Mouse (Mus musculus): ENCODE results near the gene Bdp1. TPM values are rescaled to one million over a fixed set of nuclear protein-coding genes. Genes with fewer than 3 reads are reported as not detected.

The Bdp1 gene
- polyA plus RNA-seq, 1 experiment from 2014 or later, result 18.0 TPM

DNA sequence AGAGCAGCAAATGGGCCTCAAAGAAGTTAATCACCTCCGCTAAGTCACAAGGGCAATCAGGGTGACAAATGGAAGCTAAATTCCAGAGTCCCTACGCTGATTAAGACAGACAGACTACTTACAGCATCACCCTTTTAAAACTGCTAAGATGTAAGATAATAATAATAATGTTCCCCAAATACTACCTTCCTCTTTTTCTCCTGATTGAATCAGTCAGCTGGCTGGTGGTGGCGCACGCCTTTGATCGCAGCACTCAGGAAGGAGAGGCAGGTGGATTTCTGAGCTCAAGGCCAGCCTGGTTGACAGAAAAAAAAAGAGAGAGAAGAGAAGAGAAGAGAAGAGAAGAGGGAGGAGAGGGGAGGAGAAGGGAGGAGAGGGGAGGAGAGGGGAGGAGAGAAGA lies 133.8 kb downstream of the Bdp1 start:
- Histone ChIP-seq H3K27me3 (replicated peaks; ENCODE audit: control insufficient read depth, insufficient read depth, low read length) (no peaks in the 10 kb centered on the region), H3K4me1 (ENCODE audit: control insufficient read depth, insufficient read depth, low read length) (no peaks in the 10 kb centered on the region), H3K9ac (ENCODE audit: low read length) (no peak overlapping the region), H3K4me3 (ENCODE audit: low read depth, low read length) (no peak overlapping the region), H3K36me3 (ENCODE audit: control insufficient read depth, insufficient read depth, low read length) (no peaks in the 10 kb centered on the region; the same call in 1 of the 2 replicates), H3K4me2 (ENCODE audit: low read length) (no peak overlapping the region), H3K27ac (ENCODE audit: low read depth, low read length) (no peak overlapping the region), H3K9me3 (replicated peaks; ENCODE audit: control insufficient read depth, low read length) (no peaks in the 10 kb centered on the region)
- WGBS, result 79% methylated on average over 5 of the region's 5 CpGs
- no peak for ATAC-seq
- DNase-seq (ENCODE audit: low spot score), result no peak

Other genes with a start within 250 kb of the Bdp1 start
- 3.1 and 3.6 TPM in 2 replicates for gene Cartpt, start 203.0 kb downstream of the Bdp1 start, polyA plus RNA-seq (2014; fragmentation: Nextera tagmentation; extraction: Ambion mirVana)
- 37.5 and 38.7 TPM in 2 replicates for gene Mccc2, start 88.4 kb downstream of the Bdp1 start, polyA plus RNA-seq (2014; fragmentation: Nextera tagmentation; extraction: Ambion mirVana)
- gene Serf1, start 3.9 kb upstream of the Bdp1 start, polyA plus RNA-seq (2014; fragmentation: Nextera tagmentation; extraction: Ambion mirVana), result 409 and 411 TPM in 2 replicates
- 57.0 and 61.0 TPM in 2 replicates for gene Smn1, start 20.8 kb upstream of the Bdp1 start, polyA plus RNA-seq (2014; fragmentation: Nextera tagmentation; extraction: Ambion mirVana)
- 0.13 and 0.15 TPM in 2 replicates for gene Naip2, start 98.0 kb upstream of the Bdp1 start, polyA plus RNA-seq (2014; fragmentation: Nextera tagmentation; extraction: Ambion mirVana)
- 0.03 and 0.14 TPM in 2 replicates for gene Naip5, start 142.3 kb upstream of the Bdp1 start, polyA plus RNA-seq (2014; fragmentation: Nextera tagmentation; extraction: Ambion mirVana)
- gene Naip6, start 213.6 kb upstream of the Bdp1 start, polyA plus RNA-seq (2014; fragmentation: Nextera tagmentation; extraction: Ambion mirVana), result not detected in 2 replicates